Mouse (Mus musculus) mouse trophoblast stem cell (cell line): Measurements from ENCODE around the gene Vrk1.

Source experiments
- in situ Hi-C, 2 experiments: fragments of 300-500 bp; cut with MseI, MboI; formaldehyde crosslinking; loops; 2 replicates in 1 of 2; 3 replicates in 1 of 2; pipeline ENCODE4 v1.15.1; 2025

The Vrk1 gene

DNA sequence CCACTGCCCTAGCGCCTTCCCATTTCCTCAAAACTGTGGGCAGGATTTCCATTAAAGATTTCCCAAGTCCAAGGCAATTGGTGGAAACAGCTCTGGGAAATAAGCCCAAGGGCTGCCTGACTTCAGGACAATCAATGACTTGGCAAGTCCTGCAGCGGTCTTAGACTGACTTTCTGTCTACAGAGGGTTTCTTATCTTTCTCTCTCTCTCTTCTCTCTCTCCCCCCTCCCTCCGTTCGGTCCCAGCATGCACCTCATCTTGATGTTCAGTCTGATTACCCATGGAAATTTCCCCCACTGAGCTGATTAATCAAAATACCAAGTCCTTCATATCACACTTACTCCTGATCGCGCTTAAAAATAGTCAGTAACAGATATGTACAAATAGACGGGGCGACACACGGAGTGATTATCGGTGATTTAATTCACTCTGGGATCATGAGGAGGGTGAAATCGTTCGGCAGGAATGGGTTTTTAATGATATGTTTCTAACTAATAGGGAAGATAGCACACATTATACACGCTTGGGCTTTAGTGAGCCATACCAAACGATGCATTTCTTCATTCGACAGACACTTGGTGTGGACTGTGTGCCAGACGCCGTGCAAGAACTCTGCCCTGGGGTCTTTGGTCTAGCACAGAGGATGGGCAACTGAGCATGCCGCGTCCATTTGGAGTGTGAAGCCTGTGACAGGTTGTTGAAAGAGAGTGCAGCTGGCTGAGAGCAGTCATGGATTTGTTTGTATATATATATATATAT is 12.8 kb upstream of the Vrk1 start:
- in situ Hi-C loops = no loop called here

DNA sequence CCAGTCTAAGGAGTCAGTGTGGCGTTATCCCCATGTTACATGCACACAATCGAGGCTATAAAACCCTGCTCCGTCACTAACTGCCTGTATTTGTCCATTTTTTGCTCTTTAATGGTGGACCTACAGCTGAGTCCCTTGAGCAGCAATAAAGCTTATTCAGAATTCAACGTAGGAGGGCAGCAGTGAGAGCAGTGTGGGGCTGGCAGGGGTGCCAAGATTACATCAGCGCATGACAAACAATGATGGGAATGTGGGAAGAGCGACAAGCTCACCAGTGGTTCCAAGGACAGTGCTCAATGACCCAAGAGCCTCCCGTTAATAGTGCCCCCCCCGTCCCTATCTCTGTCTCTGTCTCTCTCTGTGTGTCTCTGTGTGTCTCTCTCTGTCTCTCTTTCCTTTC is 8.3 kb upstream of the Vrk1 start:
- in situ Hi-C loops = no loop called here

DNA sequence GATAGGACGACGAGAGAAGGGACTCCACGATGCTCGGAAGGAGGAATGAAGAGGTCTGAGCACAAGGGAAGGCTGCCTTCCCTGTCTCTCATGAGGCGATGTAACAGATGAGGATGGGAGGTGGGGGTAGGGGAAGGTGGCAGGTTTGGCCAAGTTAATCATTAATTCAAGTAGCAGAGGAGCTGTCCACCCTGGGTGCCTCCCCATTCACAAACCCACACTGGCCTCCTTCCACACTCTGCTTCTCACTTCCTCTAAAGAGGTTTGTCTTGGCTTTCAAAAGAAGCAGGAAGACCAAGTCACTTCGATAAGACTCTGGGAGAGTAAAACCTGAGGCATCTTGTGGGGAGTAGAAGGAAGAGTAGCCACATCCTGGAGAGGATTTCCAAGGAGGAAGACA is 5.3 kb upstream of the Vrk1 start:
- in situ Hi-C loops = no loop called here

DNA sequence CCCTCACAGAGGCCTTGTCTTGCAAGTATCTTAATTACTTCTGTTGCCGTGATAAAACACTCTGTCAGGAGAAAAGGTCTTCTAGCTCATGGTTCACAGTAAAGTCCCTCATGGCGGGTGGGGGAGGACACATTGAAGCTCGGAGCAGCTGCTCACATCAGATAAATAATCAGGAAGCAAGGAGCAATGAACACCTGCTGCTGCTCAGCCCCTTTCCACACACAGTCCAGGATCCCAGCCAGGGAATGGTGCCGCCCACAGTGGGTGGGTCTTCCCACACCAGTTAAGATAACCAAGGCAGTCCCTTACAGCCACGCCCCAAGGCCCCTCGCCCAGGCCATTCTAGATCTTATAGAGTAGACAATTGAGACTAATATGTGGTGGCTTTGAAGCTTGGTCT is 3.8 kb upstream of the Vrk1 start:
- in situ Hi-C loops = no loop called here

DNA sequence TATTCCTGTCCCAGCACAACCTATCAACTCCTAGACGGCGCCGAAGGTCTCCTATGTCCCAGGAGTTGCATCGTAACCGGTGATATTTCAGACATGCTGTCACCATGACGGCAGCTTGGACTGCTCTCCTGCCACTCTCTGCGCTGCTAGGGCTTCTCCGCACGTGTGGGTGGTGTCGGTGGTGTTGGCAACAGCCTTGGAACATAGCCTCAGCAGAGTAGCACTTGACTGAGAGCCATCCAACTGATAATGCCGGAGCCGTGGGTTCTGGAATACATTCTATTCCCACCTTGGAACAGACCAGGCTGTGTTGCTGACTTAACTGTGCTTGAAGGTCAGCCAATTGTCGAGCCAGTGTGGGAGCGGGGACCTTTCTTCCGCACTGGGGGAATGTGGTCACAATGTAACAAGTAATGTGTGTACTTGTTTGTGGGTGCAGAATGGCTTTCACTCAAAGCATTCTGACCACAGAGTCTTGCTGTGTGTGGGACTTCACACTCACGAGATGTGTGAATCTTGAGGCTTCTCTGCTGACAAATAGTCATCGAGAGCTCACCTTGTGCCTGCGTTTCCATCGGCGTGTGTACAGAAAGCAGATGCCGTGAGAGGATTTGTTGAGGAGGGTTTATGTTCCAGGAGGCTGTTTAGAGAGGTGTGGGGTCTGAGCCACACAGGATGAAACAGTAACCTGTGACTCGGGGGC is 1.5 kb upstream of the Vrk1 start:
- in situ Hi-C loops = no loop called here

DNA sequence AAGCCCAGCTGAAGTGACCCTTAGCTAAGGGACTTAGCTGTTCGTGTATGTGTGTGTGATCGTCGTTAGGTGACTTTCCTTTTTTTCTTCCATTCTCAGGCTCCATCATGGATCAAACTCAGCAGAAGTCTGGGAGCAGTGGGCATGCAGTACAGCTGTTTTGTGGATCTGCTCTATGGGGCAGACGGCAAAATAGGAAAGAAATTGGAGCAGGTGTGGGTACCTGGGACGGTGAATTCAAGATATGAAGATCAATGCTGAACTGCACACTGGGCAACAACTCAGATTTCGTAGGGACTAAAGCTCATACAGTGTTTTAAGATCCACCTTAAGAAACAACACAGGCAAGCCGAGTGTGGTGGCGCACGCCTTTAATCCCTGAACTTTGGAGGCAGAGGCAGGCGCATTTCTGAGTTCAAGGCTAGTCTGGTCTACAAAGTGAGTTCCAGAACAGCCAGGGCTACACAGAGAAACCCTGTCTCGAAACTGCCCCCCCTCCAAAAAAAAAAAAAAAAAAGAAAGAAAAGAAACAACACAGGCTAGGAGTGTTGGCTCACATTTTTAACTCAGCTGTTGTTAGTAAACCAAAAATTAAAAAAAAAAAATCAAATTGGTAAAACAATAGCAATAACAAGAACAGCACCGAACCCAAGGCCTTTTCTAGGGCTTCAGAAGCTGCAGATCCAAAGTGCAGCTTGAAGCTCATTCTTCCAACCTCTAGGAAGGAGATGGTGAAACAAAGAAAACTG is 732 bp upstream of the Vrk1 start:
- in situ Hi-C loops = no loop called here

DNA sequence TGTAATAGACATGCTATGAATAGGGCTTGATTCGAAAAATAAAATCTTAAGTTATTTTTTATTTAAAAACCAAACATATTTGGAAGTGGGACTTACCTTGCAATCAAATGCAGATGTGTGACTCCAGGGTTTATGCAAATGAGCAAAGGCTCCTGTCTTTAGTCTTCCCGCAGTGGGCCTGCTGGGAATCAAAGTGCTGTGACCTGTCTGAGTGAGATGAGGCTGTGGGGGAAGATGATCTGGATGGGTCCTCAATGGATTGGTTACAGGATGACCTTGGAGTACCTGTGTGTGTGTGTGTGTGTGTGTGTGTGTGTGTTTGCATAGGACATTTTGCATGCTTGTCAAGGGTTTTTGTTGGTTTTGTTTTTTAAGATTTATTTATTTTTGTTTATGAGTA is 2.1 kb downstream of the Vrk1 start:
- in situ Hi-C loops = no loop called here

DNA sequence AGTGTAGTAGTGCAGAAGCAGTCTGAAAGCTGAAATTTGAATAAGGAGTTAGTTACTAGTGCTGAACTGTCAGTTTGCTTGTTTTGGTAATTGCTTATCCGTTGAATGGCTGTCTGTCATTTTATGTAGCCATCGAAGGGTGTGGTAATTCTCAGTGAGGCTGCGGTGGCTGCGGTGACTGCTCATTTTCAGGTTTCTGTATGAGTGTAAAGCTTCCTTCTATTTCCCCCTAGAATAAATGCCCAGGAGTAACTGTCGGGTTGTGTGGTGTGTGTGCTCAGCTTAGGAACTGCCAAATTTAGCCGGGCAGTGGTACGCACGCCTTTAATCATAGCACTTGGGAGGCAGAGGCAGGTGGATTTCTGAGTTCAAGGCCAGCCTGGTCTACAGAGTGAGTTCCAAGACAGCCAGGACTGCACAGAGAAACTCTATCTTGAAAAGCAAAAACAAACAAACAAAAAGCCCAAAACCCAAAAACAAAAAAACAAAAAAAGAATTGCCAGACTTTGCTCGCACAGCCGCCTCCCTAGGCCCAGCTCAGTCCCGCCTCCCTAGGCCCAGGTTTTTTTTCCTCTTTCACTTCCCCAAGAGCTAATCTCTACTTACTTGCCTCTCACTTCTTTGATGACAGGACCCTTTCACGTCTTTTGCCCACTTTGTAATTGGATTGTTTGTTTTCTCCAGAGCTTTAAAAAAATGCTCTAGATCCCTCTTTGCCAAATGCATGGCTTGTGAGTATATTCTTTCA is 6.4 kb downstream of the Vrk1 start:
- in situ Hi-C loops = no loop called here

DNA sequence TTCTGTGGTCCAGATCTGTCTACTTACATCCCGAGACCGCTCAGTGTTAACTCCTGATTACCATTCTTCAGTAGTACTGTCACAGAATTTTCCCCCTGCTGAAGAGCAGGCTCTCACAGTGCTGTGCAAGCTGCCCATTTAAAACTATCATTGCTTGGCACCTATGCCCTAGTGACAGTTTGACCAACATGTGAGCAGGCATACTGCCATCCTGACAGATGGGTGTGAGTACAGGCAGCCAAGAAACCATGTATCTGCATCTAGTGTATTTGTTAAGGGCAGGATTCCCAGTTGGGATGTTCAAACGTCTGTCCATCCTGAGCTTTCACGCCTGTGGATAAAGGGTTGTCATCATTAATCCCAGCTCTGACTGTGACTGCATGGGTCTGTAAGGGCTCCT is 10.0 kb downstream of the Vrk1 start:
- in situ Hi-C loops = no loop called here

DNA sequence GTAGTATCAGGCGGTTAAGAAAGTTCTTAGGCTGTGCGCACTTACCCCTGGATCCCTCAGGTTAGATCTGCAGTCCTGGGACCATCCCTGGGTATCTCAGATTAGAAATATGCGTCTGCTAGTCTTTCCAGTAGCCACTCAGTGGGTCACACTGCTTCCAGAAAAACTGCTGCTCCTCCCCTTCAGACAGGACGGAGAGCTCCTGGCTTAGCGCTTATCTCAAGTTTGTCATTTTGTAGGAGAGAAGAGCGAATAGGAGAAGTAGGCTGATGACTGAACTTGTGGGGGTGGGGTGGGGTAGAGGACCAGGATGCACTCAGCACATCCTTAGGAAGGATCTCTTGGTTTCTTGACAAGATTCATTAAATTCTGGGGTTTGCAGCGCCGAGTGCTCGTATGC is 13.6 kb downstream of the Vrk1 start:
- in situ Hi-C loops = no loop called here

DNA sequence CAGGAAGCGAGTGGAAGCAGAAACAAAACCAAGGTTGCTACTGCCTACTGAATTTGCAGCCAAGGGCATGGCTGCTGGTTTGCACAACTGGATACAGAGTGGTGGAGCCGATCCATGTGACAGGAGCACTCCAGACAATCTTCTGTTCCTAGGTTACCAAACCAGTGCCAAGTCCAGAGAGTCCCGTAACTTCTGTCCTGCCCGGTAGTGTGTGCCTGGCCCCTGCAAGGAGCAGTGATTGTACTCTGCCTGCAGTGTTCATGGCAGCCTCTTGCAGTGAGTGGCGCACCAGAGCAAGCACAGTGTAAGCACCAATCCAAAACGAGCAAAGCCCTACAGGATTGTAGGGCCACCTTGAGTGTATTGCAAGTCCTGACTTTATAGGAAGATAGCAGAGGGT is 15.4 kb downstream of the Vrk1 start:
- in situ Hi-C loops = no loop called here

DNA sequence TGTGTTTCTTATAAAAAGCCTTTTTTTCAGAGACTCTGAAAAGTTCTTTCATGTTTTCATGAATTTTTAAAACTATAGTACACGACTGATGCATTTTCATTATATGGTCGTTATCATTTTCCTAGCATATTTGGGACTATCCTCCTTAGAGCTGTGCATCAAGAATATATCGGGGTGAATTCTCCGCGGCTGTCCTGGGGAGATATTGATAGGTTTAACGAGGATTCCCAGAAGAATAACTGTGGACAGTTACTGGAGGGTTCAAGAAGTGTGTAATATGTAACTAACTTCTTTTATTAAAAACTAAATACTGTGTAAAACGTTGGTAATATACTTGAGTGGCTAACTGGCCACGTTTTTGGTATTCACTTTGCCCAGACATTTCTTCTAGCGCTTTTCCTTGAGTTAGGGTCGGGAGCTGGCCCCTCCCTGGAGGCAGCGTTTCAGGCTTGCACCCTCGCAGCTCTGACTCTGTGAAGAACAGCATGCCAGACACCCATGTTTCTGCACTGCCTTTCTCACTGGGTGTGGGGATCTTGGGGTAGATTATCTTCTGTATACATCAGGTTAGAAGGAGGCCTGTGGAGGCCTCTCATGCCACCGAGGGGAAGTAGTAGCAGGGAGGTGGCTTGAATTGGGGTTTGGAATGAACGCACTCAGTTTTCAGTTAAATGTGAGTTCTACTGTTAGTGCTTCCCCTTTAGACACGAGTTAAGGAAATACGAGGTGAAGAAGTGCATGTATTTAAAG is 16.5 kb downstream of the Vrk1 start:
- in situ Hi-C loops = no loop called here

DNA sequence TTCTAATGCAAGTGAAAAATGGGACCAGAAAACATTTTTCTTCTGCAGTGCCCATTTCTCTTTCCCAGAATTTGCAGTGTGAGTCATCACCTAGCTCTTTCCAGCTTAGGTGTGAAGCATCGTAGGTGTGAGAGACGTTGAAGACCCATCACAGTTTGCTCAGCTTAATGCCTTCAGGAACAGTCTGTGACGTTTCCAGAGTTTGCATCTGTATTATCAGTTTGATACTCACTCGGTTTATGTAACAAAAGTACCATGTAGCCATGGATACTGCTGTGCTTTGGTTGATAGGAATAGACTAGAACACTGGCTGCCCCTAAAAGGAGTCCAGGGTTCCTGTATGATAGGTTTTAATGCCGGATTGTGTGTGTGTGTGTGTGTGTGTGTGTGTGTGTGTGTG is 17.3 kb downstream of the Vrk1 start:
- in situ Hi-C loops = no loop called here

DNA sequence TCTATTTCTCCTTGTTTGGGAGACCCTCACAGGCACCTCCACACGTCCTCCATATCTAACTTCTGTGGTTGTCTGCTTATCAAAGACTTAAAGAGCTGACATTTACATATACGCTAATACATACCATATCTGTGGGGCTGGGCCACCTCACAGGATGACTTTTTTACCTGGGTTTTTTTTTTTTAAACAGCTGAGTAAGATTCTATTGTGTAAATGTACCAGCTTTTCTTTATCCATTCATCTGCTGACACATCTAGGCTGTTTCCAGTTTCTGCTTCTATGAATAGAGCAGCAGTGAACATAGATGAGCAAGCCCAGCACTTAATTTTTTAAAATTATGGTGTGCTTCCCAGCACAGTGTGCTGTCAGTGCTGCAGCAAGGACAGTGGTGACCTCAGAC is 19.6 kb downstream of the Vrk1 start:
- in situ Hi-C loops = no loop called here

DNA sequence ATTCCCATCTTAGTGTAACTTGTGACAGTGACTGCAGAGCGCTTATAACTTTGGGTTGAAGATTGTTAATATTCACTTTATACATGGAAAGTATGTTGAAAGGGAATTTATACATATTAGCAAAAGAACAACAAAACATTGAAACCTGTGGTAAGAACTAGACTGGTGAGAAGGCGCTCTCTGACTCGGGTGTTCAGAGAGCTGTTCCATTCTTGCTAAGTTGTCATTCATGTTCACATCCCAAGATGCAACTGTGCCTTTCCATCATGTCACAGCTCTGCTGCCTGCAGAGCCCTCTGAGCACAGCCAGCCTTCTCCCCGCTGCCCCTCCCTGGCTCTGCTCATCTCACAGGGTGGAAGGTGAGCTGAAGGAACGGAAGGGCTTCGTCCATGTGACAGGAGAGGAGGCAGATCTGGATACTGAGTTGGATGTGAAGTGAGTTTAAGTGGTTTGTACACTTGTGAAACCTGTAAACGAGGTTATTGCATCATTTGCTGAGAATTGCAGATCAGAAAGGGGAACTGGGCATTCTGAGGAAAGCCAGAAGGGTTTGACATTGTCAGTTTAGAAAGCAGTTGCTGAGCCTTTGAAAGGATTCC is 20.2 kb downstream of the Vrk1 start:
- in situ Hi-C loops = no loop called here

DNA sequence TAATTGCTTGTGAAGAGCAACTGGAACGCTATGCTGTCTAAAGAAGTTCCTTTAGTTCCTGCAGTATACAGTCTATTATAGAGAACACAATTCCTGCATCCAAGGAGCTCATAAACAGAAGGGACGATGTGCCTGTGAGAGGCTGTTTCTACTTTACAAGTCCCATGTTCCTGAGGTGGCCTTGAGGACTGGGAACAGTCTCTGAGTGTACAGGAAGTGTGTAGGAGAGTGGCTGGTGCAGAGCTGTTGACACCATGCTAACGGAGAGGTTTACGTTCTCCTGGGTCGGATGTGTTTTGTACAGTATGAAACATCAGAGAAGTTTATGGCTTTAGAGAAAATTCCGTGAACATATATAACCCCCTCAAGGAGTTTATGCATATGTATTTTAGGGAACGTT is 20.8 kb downstream of the Vrk1 start:
- in situ Hi-C loops = no loop called here

DNA sequence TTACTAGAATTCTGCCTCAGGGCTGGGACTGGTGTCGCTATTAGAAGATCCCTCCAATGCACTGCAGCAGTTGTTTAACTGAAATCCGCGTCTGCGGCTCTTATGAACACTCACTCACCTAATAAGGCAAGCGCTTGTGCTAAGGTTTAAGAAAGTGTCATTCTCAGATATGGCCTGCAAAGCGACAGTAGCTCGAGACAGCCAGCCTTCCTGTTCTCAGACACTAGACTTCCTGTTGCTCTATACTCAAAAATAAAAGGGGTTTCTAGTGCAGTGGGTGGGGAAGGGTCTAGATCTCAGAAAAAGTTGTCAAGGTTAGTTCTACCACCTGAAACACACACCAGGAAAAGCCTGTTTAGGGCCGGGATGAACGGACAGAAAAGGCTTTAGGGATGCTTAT is 21.9 kb downstream of the Vrk1 start:
- in situ Hi-C loops = no loop called here

DNA sequence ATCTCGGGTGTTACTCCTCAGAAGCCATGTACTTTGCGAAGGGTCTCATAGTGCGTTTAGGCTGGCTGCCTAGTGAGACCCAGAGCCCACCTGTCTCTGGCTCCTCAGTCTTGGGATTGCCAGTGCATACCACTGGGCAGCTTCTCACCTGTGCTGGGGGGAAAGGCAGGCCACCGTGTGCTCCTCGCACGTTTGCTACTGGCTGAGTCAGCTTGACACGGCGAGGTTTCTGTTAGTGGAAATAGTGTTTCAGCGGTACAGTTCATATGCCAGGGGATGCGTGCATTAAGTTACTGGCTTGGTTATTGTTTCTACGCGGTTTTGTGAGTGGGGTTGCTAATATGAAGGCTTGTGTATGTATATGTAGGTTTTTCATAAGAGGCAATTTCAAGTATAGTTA is 22.3 kb downstream of the Vrk1 start:
- in situ Hi-C loops = no loop called here

DNA sequence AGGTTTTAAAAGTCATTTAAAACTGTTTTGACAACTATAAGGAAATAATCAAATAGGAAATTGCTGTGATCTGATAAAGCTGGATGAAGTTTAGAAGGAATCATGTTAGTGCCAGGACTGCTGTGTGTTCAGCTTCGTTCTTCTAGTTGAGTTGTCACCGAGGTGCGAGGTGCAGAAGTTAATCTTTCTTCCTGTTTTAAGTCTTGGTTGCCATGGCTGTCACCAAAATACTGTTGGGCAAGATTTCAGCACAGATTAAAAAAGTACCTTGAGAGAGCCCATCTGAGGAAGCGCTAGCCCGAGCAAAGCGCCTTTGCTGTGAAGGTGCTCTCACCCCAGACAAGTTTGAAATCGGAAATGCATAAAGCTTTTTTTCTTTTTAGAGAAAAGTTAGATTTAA is 24.2 kb downstream of the Vrk1 start:
- in situ Hi-C loops = no loop called here

DNA sequence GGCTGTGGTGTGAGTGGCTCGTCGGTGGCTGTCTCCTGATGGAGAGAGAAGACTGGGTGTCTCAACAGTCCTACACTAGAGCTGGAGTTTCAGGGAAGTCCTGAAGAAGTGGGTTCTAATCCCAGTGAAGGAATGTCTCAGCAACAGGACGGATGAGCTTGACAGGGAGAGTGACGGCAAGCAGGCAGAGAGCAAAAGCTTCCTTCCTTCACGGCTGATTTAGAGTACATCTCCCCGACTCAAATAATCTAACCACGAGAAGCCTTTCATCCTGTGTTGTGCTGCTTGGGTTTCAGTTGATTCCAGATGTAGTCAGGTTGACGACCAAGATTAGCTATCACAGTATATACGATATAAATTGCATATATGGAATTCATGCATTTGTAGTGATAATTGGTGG is 24.7 kb downstream of the Vrk1 start:
- in situ Hi-C loops = no loop called here

DNA sequence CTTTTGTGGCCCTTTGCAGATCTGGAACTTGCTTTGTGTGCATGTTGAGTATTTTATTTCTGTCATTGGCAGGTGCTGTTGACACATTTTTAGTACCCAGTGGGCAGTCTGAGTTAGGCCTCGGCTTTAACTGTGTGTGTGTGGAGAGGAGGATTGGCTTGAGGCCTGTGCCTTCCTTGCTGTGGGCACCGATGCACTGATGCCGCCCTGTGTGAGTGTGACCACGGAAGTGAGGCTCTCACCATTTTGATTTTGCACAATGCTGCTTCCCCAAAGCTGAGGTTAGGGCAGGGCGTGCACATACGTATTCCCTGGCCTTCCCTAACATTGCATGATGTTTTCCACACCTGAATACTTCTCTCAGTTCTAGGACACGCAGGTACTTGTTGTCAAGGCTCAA is 30.2 kb downstream of the Vrk1 start:
- in situ Hi-C loops = no loop called here
